Mouse (Mus musculus) brain, embryonic 14.5 days (tissue): ENCODE data around the gene Set. TPM values are rescaled to one million over a fixed set of nuclear protein-coding genes. Genes with fewer than 3 reads are reported as not detected.
"Not testable (repeated sequence)": the region's sequence is repeated elsewhere in the genome, so short reads cannot be mapped to it uniquely, and the experiment has no call there.

Experiments
- DNase-seq: peaks from one replicate; pipeline ENCODE4 v3.0.0-alpha.2; 2011; ENCODE audit warnings: low read depth
- CTCF ChIP-seq: fragments of 200-500 bp; IDR thresholded peaks from 2 replicates; pipeline ENCODE4 v1.5.1; 2012; ENCODE audit warnings: inconsistent platforms, mild to moderate bottlenecking, moderate library complexity, borderline replicate concordance; ENCODE audit not compliant: insufficient read depth, insufficient read length; ENCODE audit errors: extremely low read depth
- POLR2A ChIP-seq: fragments of 200-500 bp; IDR thresholded peaks from 2 replicates; pipeline ENCODE4 v1.6.1; 2012; ENCODE audit warnings: mild to moderate bottlenecking, inconsistent platforms, borderline replicate concordance; ENCODE audit not compliant: poor library complexity, insufficient read depth, insufficient read length, severe bottlenecking; ENCODE audit errors: extremely low read depth
- polyA plus RNA-seq: library from polyadenylated mRNA; depleted of rRNA; stranded (reverse); fragments of >200 nt; gene quantifications from 2 replicates; pipeline ENCODE4 v1.2.3, GENCODE M21; 2012

The Set gene
- polyA plus RNA-seq, 1 experiment = 340 TPM

- no peak for TF ChIP-seq POLR2A
- TF ChIP-seq CTCF = peak; percentile 89
- peak; percentile 88 for DNase-seq
Measured at GRCm38 (mm10) chr2:30042445-30042844, 14.7 kb upstream of the Set start.

- DNase-seq = no peak
- TF ChIP-seq CTCF (no peak), POLR2A (no peak)
Measured at GRCm38 (mm10) chr2:30044550-30044949, 12.6 kb upstream of the Set start.

- TF ChIP-seq CTCF = no peak
- no peak for TF ChIP-seq POLR2A
- DNase-seq = no peak
Measured at GRCm38 (mm10) chr2:30047127-30047526, 10.1 kb upstream of the Set start.

GRCm38 (mm10) chr2:30048101-30048501, 9.1 kb upstream of the Set start:
- no peak for TF ChIP-seq POLR2A
- no peak for DNase-seq

- TF ChIP-seq POLR2A = peak; percentile 85
- TF ChIP-seq CTCF = no peak
- peak; percentile 99 for DNase-seq
Measured at GRCm38 (mm10) chr2:30048699-30049388, 8.3 kb upstream of the Set start, which contains the start of gene Wdr34. Wdr34 (minus strand) TSS chr2:30048881.

- no peak for DNase-seq
- TF ChIP-seq POLR2A (no peak), CTCF (no peak)
Measured at GRCm38 (mm10) chr2:30049831-30050230, 7.3 kb upstream of the Set start.

GRCm38 (mm10) chr2:30051992-30052761, 5.0 kb upstream of the Set start:
- peak; percentile 28 for DNase-seq
- TF ChIP-seq POLR2A (no peak), CTCF (peak; percentile 39; the same call in 1 of the 2 replicates)

GRCm38 (mm10) chr2:30055310-30055709, 1.9 kb upstream of the Set start:
- DNase-seq = not testable (repeated sequence)

- DNase-seq = no peak
- TF ChIP-seq CTCF = no peak
- TF ChIP-seq POLR2A = no peak
Measured at GRCm38 (mm10) chr2:30056736-30057135, 442 bp upstream of the Set start.

- no peak for TF ChIP-seq CTCF
Measured at GRCm38 (mm10) chr2:30058418-30058817, 1.2 kb downstream of the Set start.

GRCm38 (mm10) chr2:30061215-30062166, 4.3 kb downstream of the Set start:
- DNase-seq = peak; percentile 89
- TF ChIP-seq CTCF = no peak
- TF ChIP-seq POLR2A = no peak

More at GRCm38 (mm10) chr2:30058418-30058817, 1.2 kb downstream of the Set start:
- no peak for DNase-seq

GRCm38 (mm10) chr2:30062249-30063093, 5.3 kb downstream of the Set start:
- DNase-seq = peak; percentile 83
- TF ChIP-seq CTCF (no peak), POLR2A (0 out of 2 replicates have a peak, but pooled peaks have one; percentile 3)

GRCm38 (mm10) chr2:30063235-30063634, 6.1 kb downstream of the Set start:
- no peak for TF ChIP-seq CTCF
- no peak for DNase-seq

- TF ChIP-seq POLR2A = no peak
- TF ChIP-seq CTCF = no peak
- no peak for DNase-seq
Measured at GRCm38 (mm10) chr2:30063791-30064190, 6.6 kb downstream of the Set start.
